13 mouse cellular contexts compared by ENCODE assay signal in genomic region chr10:75548486-75548885, GRCm38 (mm10). TPM values are rescaled to one million over a fixed set of nuclear protein-coding genes. Genes with fewer than 3 reads are reported as not detected.
DNase-seq lines count a peak whose midpoint lies in the region; ATAC-seq lines count a peak whose summit lies in the region.
"Had no signal": no experiment of that assay in that cellular context is flagged by ENCODE, and none has a peak within 500 bp of the region (broad histone marks: within the 10 kb centered on the region; RNA-seq: fewer than 3 reads in every experiment).

No protein-coding gene starts in this region.

- H3K27ac ChIP-seq in heart, embryonic 15.5 days: no peak overlapping the region
- H3K27ac ChIP-seq in limb, embryonic 10.5 days: peak overlapping the region; percentile 19; the same call in 1 of the 2 replicates
- H3K27ac ChIP-seq: liver, embryonic 13.5 days had no signal

- H3K4me1 ChIP-seq in heart, embryonic 15.5 days (replicated peaks): peaks cover 6% of the 10 kb centered on the region
- H3K4me1 ChIP-seq in limb, embryonic 10.5 days: peaks cover 22% of the 10 kb centered on the region

- 0 out of 2 replicates have a peak overlapping the region, but pooled peaks have one; percentile 11 for H3K4me2 ChIP-seq in heart, embryonic 15.5 days
- H3K4me2 ChIP-seq: heart, embryonic 11.5 days; liver, embryonic 13.5 days had no signal

- no peak overlapping the region for H3K9ac ChIP-seq in heart, embryonic 15.5 days
- H3K9ac ChIP-seq: liver, embryonic 13.5 days had no signal

- ATAC-seq in heart, embryonic 15.5 days (replicated peaks; ENCODE audit: insufficient number of reproducible peaks, insufficient read depth, low FRiP score, low read depth): 0 out of 2 replicates have a peak, but pooled peaks have one; percentile 14
- ATAC-seq: midbrain, embryonic 16.5 days had no signal

- no peaks in the 10 kb centered on the region for H3K27me3 ChIP-seq in heart, embryonic 15.5 days
- H3K27me3 ChIP-seq in limb, embryonic 10.5 days (ENCODE audit: low read depth, poor library complexity, severe bottlenecking): no peaks in the 10 kb centered on the region
- H3K27me3 ChIP-seq: liver, embryonic 13.5 days had no signal

- WGBS in heart, embryonic 15.5 days: 45% methylated on average over 14 of the region's 14 CpGs
- WGBS in limb, embryonic 10.5 days: 68% methylated on average over 14 of the region's 14 CpGs

- DNase-seq in heart, adult 8-10 months (ENCODE audit: low spot score): no peak
- peak; percentile 44 for DNase-seq in 3134 (ENCODE audit: extremely low read depth, insufficient read length, low spot score)
- peak; percentile 50 for DNase-seq in brain, adult 2 months (ENCODE audit: low read depth, low spot score)
- DNase-seq in limb, embryonic 10.5 days (ENCODE audit: low spot score): no peak
- DNase-seq in cerebellum, adult 18-20 months: no peak
- DNase-seq in embryo, embryonic 10.5 days (ENCODE audit: low spot score): no peak
- DNase-seq in lung, postnatal 25 days (ENCODE audit: low spot score): no peak
- DNase-seq: cerebellum, adult 8-10 months; liver, embryonic 13.5 days had no signal

- H3K9me3 ChIP-seq in heart, embryonic 15.5 days (replicated peaks): no peaks in the 10 kb centered on the region; the same call in 1 of the 2 replicates
- 0 out of 2 replicates have a peak, but pooled peaks cover 2% of the 10 kb centered on the region for H3K9me3 ChIP-seq in limb, embryonic 10.5 days (replicated peaks)
- H3K9me3 ChIP-seq: liver, embryonic 13.5 days had no signal

- H3K36me3 ChIP-seq in heart, embryonic 15.5 days: no peaks in the 10 kb centered on the region
- no peaks in the 10 kb centered on the region for H3K36me3 ChIP-seq in limb, embryonic 10.5 days
- H3K36me3 ChIP-seq: liver, embryonic 13.5 days had no signal

- H3K4me3 ChIP-seq in heart, embryonic 15.5 days: no peak overlapping the region
- H3K4me3 ChIP-seq in limb, embryonic 10.5 days: no peak overlapping the region
- H3K4me3 ChIP-seq: erythroblast, embryonic 14.5 days; liver, embryonic 13.5 days had no signal

RNA-seq across cellular contexts. Expression of gene Lrrc75b, which starts 11.6 kb away (rescaled TPM):
- polyA plus RNA-seq in heart, embryonic 15.5 days (2015; fragmentation: Nextera tagmentation; extraction: Ambion mirVana): 1.7 and 2.2 TPM in 2 replicates
- 1 to 10 TPM in 2 of 4 experiments, under 1 TPM in 2; 0.79 to 1.6 (median 0.97) TPM for total RNA-seq in heart, adult 8-10 months (2022)
- polyA plus RNA-seq in limb, embryonic 10.5 days (2016; fragmentation: Nextera tagmentation; extraction: Ambion mirVana): 0.74 and 0.93 TPM in 2 replicates
- polyA plus RNA-seq: erythroblast, embryonic 14.5 days had no signal

RNA-seq across cellular contexts. Expression of gene Ggt1, which starts 12.9 kb away (rescaled TPM):
- polyA plus RNA-seq in heart, embryonic 15.5 days (2015; fragmentation: Nextera tagmentation; extraction: Ambion mirVana): 0.48 and 0.86 TPM in 2 replicates
- total RNA-seq in heart, adult 8-10 months (2022): not detected
- polyA plus RNA-seq in limb, embryonic 10.5 days (2016; fragmentation: Nextera tagmentation; extraction: Ambion mirVana): 1.3 and 2.3 TPM in 2 replicates
- polyA plus RNA-seq: erythroblast, embryonic 14.5 days had no signal

RNA-seq across cellular contexts. Expression of gene Gucd1, which starts 30.7 kb away (rescaled TPM):
- 22.8 and 25.6 TPM in 2 replicates for polyA plus RNA-seq in heart, embryonic 15.5 days (2015; fragmentation: Nextera tagmentation; extraction: Ambion mirVana)
- 10 to 100 TPM; 34.0 to 37.2 (median 36.1) TPM for total RNA-seq in heart, adult 8-10 months (2022)
- 26.1 and 32.3 TPM in 2 replicates for polyA plus RNA-seq in limb, embryonic 10.5 days (2016; fragmentation: Nextera tagmentation; extraction: Ambion mirVana)

RNA-seq across cellular contexts. Expression of gene Snrpd3, which starts 31.1 kb away (rescaled TPM):
- 84.9 and 92.3 TPM in 2 replicates for polyA plus RNA-seq in heart, embryonic 15.5 days (2015; fragmentation: Nextera tagmentation; extraction: Ambion mirVana)
- 10 to 100 TPM; 64.0 to 72.6 (median 68.3) TPM for total RNA-seq in heart, adult 8-10 months (2022)
- 255 and 295 TPM in 2 replicates for polyA plus RNA-seq in limb, embryonic 10.5 days (2016; fragmentation: Nextera tagmentation; extraction: Ambion mirVana)

RNA-seq across cellular contexts. Expression of gene Ggt5, which starts 40.7 kb away (rescaled TPM):
- 7.5 and 9.5 TPM in 2 replicates for polyA plus RNA-seq in heart, embryonic 15.5 days (2015; fragmentation: Nextera tagmentation; extraction: Ambion mirVana)
- total RNA-seq in heart, adult 8-10 months (2022): 1 to 10 TPM; 3.4 to 4.9 (median 4.9) TPM
- polyA plus RNA-seq in limb, embryonic 10.5 days (2016; fragmentation: Nextera tagmentation; extraction: Ambion mirVana): 0.33 and 0.69 TPM in 2 replicates
- polyA plus RNA-seq: erythroblast, embryonic 14.5 days had no signal

Comparison
In these comparisons a context has a peak if more than half of its experiments do, and no peak if none do; other contexts are left out.
1. DNase-seq: peak in 3134 (single experiment) and brain, adult 2 months (single experiment); none in heart, adult 8-10 months (single experiment), limb, embryonic 10.5 days (single experiment), cerebellum, adult 18-20 months (0 of 2), embryo, embryonic 10.5 days (single experiment) and lung, postnatal 25 days (single experiment).